Mouse (Mus musculus) limb, embryonic 11.5 days (tissue): Measurements from ENCODE around the gene Pakap. TPM values are rescaled to one million over a fixed set of nuclear protein-coding genes. Genes with fewer than 3 reads are reported as not detected.

ENCODE experiments used
- ATAC-seq: fragments of 200-750 bp; cut with Nextera tagmentation; 2 replicates; pipeline ENCODE4 v1.8.0; 2017; ENCODE audit warnings: low read depth; ENCODE audit not compliant: insufficient number of reproducible peaks, low FRiP score, low TSS enrichment
- DNase-seq: peaks from one replicate; pipeline ENCODE4 v3.0.0-alpha.2; 2015; ENCODE audit warnings: low spot score
- H3K27ac ChIP-seq: fragments of 300-500 bp; sonication (generic); replicated peaks from 2 replicates; pipeline ENCODE4 v1.5.1; 2014; ENCODE audit warnings: low read depth, mild to moderate bottlenecking, low read length
- H3K27me3 ChIP-seq: fragments of 300-500 bp; sonication (generic); 2 replicates; pipeline ENCODE4 v1.6.1; 2014; ENCODE audit warnings: mild to moderate bottlenecking, low read length, mixed read lengths; ENCODE audit not compliant: control insufficient read depth, insufficient read depth
- H3K36me3 ChIP-seq: fragments of 300-500 bp; sonication (generic); 2 replicates; pipeline ENCODE4 v1.6.1; 2014; ENCODE audit warnings: mild to moderate bottlenecking, low read length, moderate library complexity, mixed read lengths; ENCODE audit not compliant: control insufficient read depth, insufficient read depth
- H3K4me1 ChIP-seq: fragments of 300-500 bp; sonication (generic); 2 replicates; pipeline ENCODE4 v1.6.1; 2014; ENCODE audit warnings: low read length, mixed read lengths; ENCODE audit not compliant: control insufficient read depth, insufficient read depth
- H3K4me2 ChIP-seq: fragments of 300-500 bp; sonication (generic); 2 replicates; pipeline ENCODE4 v1.6.1; 2014; ENCODE audit warnings: low read depth, mild to moderate bottlenecking, moderate library complexity; ENCODE audit not compliant: severe bottlenecking
- H3K4me3 ChIP-seq: fragments of 300-500 bp; sonication (generic); 2 replicates; pipeline ENCODE4 v1.5.1; 2014; ENCODE audit warnings: low read depth, low read length
- H3K9ac ChIP-seq: fragments of 300-500 bp; sonication (generic); 2 replicates; pipeline ENCODE4 v1.6.1; 2014; ENCODE audit warnings: mild to moderate bottlenecking, low read length
- H3K9me3 ChIP-seq: fragments of 300-500 bp; sonication (generic); 2 replicates; pipeline ENCODE4 v1.6.1; 2016; ENCODE audit warnings: low read length; ENCODE audit not compliant: control insufficient read depth
- WGBS: fragments of 180-500 bp; shearing (Covaris S2); extraction: QIAGEN DNeasy Blood & Tissue Kit; methylation state at CpG from one replicate; pipeline ENCODE4 v1.1.7; 2014; 5-methylcytosine and 5-hydroxymethylcytosine counted together
- polyA plus RNA-seq: library from polyadenylated mRNA; unstranded; fragments of >200 nt; fragmentation: Nextera tagmentation; extraction: Ambion mirVana; gene quantifications from 2 replicates; pipeline ENCODE4 v1.2.1, GENCODE M21; 2014

The Pakap gene
- polyA plus RNA-seq, 1 experiment from 2014 or later, result 32.6 TPM

DNA sequence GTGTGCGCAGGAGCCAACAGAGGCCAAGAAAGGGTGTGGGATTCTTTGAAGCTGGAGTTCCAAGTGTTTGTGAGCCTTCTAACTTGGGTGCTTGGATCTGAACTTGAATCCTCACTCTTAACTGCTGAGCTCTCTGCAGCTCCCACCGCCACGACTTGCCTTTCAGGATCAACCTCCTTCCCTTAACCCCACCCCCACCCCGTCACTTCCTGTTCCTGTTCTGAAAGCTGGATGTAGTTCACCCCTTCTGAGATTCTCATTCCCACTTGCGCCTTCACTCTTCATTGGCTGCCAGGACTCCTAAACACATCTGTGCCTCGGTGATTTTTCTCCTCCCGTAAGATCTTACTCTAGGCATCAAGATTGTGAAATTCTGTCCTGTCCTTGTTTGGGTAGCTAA, 106.4 kb downstream of the Pakap start:
- no peak for ATAC-seq
- DNase-seq, result no peak
- no peak overlapping the region for H3K4me3 ChIP-seq
- H3K27me3 ChIP-seq, result no peaks in the 10 kb centered on the region
- H3K9me3 ChIP-seq, result no peaks in the 10 kb centered on the region
- H3K4me2 ChIP-seq, result no peak overlapping the region
- no peak overlapping the region for H3K9ac ChIP-seq
- H3K36me3 ChIP-seq, result no peaks in the 10 kb centered on the region
- H3K27ac ChIP-seq, result no peak overlapping the region
- WGBS, result 71% methylated on average over 7 of the region's 7 CpGs
- H3K4me1 ChIP-seq, result peaks cover 27% of the 10 kb centered on the region

DNA sequence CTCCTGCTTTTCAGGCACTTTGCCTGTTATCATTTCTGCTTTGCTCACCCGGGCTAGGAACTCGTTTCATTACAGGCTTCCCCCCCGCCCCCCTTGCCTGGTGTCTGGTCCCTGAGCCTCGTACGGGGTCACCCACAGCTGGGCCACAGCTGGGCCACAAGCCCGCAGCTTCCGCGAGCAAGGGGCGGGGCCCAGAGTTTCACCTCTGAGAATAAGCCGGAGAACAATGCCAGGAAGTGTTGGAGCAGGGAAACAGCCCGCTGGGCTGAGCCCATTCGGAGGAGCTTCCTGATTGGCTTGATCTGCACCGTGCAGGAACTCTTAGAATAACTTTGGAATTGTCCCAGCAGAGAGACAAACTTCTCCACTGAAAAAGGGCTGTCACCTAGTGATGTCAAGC, 107.4 kb downstream of the Pakap start:
- H3K4me1 ChIP-seq, result peaks cover 27% of the 10 kb centered on the region
- no peaks in the 10 kb centered on the region for H3K9me3 ChIP-seq
- no peak overlapping the region for H3K4me3 ChIP-seq
- no peaks in the 10 kb centered on the region for H3K27me3 ChIP-seq
- 0 out of 2 replicates have a peak overlapping the region, but pooled peaks have one; percentile 32 for H3K9ac ChIP-seq
- ATAC-seq (peak; percentile 68), DNase-seq (peak; percentile 77)
- H3K4me2 ChIP-seq, result peak overlapping the region; percentile 36; the same call in 1 of the 2 replicates
- peak overlapping the region; percentile 58; the same call in 1 of the 2 replicates for H3K27ac ChIP-seq
- 6% methylated on average over 13 of the region's 13 CpGs for WGBS
- no peaks in the 10 kb centered on the region for H3K36me3 ChIP-seq

DNA sequence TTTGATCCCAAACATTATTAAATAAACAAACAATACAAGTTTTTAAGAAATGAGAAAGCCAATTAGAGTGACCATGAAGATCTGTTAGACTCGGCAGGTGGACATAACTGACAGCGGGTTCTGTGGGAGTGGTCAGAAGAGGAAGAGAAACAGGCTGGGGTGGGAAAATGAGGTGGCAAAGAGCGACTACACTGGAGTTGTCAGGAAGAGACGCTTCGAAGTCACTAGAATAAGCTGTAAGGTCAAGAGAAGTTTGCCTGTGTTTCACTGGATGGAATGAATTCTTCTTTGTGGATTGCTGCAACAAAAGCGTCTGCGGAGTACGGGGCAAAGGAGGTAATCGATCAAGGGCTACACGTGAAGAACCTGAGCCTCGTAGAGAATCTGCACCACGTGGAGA, 109.9 kb downstream of the Pakap start:
- H3K36me3 ChIP-seq, result no peaks in the 10 kb centered on the region
- no peak for DNase-seq
- ATAC-seq, result no peak

DNA sequence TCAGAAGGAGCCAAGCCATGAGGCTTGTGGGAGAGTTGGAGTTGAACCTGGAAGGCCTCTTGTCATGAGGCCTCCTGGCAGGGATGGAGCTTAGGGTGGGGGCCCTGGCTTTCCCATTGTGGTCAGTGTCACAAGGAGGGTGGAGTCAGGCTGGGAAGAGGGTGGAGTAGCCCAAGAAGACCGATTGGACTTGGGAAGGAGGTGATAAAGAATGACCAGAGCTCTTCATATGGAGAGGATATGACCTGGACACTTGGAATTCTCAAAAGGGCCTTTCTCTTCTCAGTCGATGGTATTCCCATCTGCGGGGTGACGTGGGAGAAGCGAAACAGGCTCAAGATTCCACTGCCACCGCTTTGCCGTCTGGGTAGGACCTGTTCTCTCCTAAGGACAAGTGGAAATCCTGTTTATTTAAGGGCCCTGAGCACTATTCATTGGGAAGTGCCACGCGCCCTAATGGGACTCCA, 111.0 kb downstream of the Pakap start:
- no peak overlapping the region for H3K27ac ChIP-seq
- DNase-seq (no peak), ATAC-seq (no peak)
- no peak overlapping the region for H3K9ac ChIP-seq
- no peak overlapping the region for H3K4me3 ChIP-seq
- H3K27me3 ChIP-seq, result no peaks in the 10 kb centered on the region
- H3K36me3 ChIP-seq, result no peaks in the 10 kb centered on the region
- no peaks in the 10 kb centered on the region for H3K9me3 ChIP-seq
- H3K4me1 ChIP-seq, result peaks cover 19% of the 10 kb centered on the region
- 95% methylated on average over 9 of the region's 9 CpGs for WGBS
- no peak overlapping the region for H3K4me2 ChIP-seq

More for the DNA sequence above, 109.9 kb downstream of the Pakap start:
- H3K27ac ChIP-seq, result no peak overlapping the region
- H3K9ac ChIP-seq, result no peak overlapping the region
- no peaks in the 10 kb centered on the region for H3K27me3 ChIP-seq
- no peak overlapping the region for H3K4me3 ChIP-seq
- peaks cover 25% of the 10 kb centered on the region for H3K4me1 ChIP-seq
- H3K9me3 ChIP-seq, result no peaks in the 10 kb centered on the region
- WGBS, result 82% methylated on average over 12 of the region's 12 CpGs
- H3K4me2 ChIP-seq, result no peak overlapping the region

DNA sequence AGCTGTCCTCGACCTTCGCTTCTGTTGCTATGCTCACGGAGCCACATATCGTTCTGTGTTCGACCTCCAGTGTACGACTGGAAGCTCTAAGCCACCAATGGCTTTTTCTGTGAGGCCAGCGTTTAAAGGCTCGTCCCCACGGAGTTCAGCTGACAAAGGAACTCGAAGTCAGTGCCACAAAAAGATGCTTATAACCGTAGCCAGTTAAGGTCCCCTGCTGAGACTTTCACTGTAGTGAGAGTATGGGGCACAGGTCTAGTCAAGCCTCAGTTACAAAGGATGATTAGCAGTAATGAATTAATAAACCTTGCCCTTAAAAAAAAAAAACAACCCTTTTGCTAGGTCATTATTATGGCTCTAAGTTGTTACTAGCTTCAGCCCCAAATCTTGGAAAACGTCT, 112.2 kb downstream of the Pakap start:
- peaks cover 10% of the 10 kb centered on the region for H3K4me1 ChIP-seq
- WGBS, result 83% methylated on average over 12 of the region's 12 CpGs
- no peak overlapping the region for H3K4me3 ChIP-seq
- no peaks in the 10 kb centered on the region for H3K36me3 ChIP-seq
- no peak overlapping the region for H3K27ac ChIP-seq
- no peak overlapping the region for H3K9ac ChIP-seq
- H3K9me3 ChIP-seq, result no peaks in the 10 kb centered on the region
- H3K27me3 ChIP-seq, result no peaks in the 10 kb centered on the region
- DNase-seq (no peak), ATAC-seq (no peak)
- H3K4me2 ChIP-seq, result no peak overlapping the region

DNA sequence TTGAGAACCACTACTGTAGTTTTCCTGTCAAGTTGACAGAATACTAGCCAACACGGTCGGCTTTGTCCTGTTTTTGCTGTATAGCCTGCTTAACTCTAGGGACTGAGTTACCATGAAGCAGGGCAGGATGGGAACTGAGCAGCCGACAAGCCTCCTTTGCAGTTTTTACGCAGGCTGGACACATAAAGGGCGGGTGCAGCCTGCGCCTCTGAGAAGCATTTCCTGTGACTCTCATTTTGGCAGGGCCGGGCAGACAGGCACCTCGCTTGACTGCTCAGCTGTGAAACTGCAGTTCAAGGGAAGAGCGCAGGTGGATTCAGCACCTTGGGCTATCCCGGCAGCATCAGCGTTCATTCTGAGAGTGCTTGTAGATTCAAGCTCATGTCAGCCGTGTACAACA, 113.5 kb downstream of the Pakap start:
- Histone ChIP-seq H3K27me3 (no peaks in the 10 kb centered on the region), H3K9ac (no peak overlapping the region), H3K36me3 (no peaks in the 10 kb centered on the region), H3K9me3 (no peaks in the 10 kb centered on the region), H3K4me3 (no peak overlapping the region), H3K4me2 (no peak overlapping the region), H3K4me1 (peaks cover 3% of the 10 kb centered on the region; the same call in 1 of the 2 replicates), H3K27ac (no peak overlapping the region)
- DNase-seq (no peak), ATAC-seq (no peak)
- 69% methylated on average over 12 of the region's 12 CpGs for whole genome bisulfite sequencing

DNA sequence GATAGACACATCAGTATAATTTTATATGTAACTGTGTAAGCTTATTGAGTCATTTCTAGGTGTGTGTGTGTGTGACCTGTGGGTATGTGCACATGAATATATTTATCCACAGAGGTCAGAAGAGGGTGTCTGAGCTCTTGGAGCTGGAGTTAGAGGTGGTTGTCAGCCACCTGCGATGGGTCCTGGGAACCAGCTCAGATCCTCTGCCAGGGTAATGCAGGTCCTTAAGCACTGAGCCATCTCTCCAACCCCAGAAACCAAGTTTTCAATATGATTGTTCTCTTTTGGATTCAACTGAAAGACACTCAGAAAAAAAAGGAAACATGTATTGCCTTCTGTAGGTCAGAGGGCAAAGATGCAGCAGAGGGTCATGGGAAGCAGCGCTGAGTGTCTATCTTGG, 114.4 kb downstream of the Pakap start:
- ATAC-seq (no peak), DNase-seq (no peak)
- Histone ChIP-seq H3K27ac (no peak overlapping the region), H3K4me3 (no peak overlapping the region), H3K9ac (no peak overlapping the region), H3K4me2 (no peak overlapping the region), H3K4me1 (peaks cover 8% of the 10 kb centered on the region; the same call in 1 of the 2 replicates), H3K27me3 (no peaks in the 10 kb centered on the region), H3K9me3 (no peaks in the 10 kb centered on the region), H3K36me3 (no peaks in the 10 kb centered on the region)
- WGBS, result 96% methylated on average over 2 of the region's 2 CpGs

DNA sequence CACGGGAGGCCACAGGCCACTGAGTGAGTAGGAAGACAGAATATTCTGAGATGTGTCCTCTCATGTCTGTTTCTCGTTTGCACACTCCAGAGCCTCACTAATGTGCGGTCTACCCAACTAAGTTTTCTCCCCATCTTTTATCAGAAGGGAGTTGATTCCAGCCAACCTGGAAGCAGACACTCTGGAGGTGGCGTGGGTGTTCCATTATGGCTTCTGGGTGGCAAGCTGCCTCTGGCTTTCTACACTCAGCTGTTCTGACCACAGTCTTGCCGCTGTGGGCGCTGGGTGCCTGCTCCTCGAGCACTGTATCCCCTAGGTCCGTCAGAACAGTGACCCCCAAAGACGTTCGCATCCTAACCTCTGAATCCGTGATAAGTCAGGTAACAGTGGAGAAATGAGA, 115.0 kb downstream of the Pakap start:
- Histone ChIP-seq H3K36me3 (no peaks in the 10 kb centered on the region), H3K4me1 (peaks cover 9% of the 10 kb centered on the region; the same call in 1 of the 2 replicates), H3K27me3 (no peaks in the 10 kb centered on the region), H3K9ac (no peak overlapping the region), H3K9me3 (no peaks in the 10 kb centered on the region), H3K4me2 (no peak overlapping the region), H3K27ac (no peak overlapping the region), H3K4me3 (no peak overlapping the region)
- ATAC-seq, result no peak
- no peak for DNase-seq
- 85% methylated on average over 11 of the region's 11 CpGs for WGBS

DNA sequence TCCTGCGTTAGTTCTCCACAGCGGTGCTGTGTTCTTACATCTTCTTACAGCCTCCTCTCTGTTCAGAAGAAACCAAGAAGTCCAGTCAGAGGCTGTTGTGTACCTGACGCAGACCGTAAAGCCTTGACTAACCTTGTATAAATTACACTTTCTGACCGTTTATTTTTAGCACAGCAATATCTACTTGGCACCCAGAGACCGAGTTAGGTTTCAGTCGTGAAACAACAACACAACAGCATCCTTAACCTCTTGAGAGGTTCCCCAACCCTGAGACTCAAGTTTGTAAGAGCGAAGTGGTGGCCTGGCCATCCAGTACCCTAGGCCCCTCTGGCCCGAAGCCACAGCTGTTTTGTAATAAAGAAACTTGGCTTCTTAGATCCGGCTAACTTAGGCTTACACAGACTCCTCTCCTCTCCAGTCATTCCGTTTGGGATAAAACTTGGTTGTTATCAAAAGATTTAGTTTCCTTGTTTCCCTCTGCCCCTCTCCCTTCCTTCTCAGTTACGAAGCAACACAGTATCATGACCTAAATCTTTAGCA, 116.8 kb downstream of the Pakap start:
- no peak for ATAC-seq
- no peak for DNase-seq
- WGBS, result 80% methylated on average over 12 of the region's 12 CpGs
- H3K27me3 ChIP-seq, result no peaks in the 10 kb centered on the region
- no peaks in the 10 kb centered on the region for H3K9me3 ChIP-seq
- H3K4me1 ChIP-seq, result peaks cover 9% of the 10 kb centered on the region; the same call in 1 of the 2 replicates
- H3K4me2 ChIP-seq, result no peak overlapping the region
- no peak overlapping the region for H3K27ac ChIP-seq
- H3K36me3 ChIP-seq, result no peaks in the 10 kb centered on the region
- H3K4me3 ChIP-seq, result no peak overlapping the region
- H3K9ac ChIP-seq, result no peak overlapping the region
